Mouse (Mus musculus) olfactory bulb, adult 2 months (tissue): ENCODE data around the gene 1500015O10Rik.

Source experiments
- CTCF ChIP-seq: fragments of 200-500 bp; IDR thresholded peaks from 2 replicates; pipeline ENCODE4 v1.5.1; 2012; ENCODE audit warnings: low read depth, mild to moderate bottlenecking, low read length, moderate library complexity; ENCODE audit not compliant: insufficient read depth
- POLR2A ChIP-seq: fragments of 200-500 bp; IDR thresholded peaks from 2 replicates; pipeline ENCODE4 v1.6.1; 2012; ENCODE audit warnings: mild to moderate bottlenecking, low read depth, low read length, moderate library complexity; ENCODE audit not compliant: insufficient read depth

DNA sequence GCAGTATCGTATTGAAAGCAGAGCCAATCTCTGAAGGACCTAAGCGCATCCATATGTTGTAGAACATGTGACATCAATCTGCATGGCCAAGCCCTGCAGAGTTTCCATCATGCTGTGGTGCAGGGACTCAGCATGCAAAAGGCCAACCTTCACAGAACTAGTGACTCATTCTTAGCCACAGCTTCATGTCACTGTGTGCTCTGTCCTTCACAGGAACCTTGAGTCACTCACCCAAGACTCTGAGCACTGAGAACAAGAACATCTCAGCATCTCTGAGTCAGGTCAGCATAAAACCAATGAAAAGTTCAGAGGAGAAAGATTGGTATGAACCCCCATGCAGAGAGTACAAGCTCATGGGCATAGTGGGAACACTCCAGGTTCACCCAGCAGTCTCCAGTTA, 35.9 kb downstream of the 1500015O10Rik start:
- TF ChIP-seq CTCF (no peak), POLR2A (no peak)
